Mouse (Mus musculus) hindbrain, embryonic 16.5 days (tissue): ENCODE measurements at regions not wholly inside any gene's neighbourhood (a gene's known extent, or its start where the extent isn't known, plus 50 kb on each side); places are given as distances from the start of the nearest gene placed in this dataset.

ENCODE experiments used
- ATAC-seq: fragments of 200-750 bp; cut with Nextera tagmentation; 2 replicates; pipeline ENCODE4 v1.8.0; 2017; ENCODE audit warnings: moderate TSS enrichment, moderate library complexity
- H3K27ac ChIP-seq: fragments of 300-500 bp; sonication (generic); 2 replicates; pipeline ENCODE4 v1.5.1; 2014; ENCODE audit warnings: low read depth, mild to moderate bottlenecking, control low read depth, low read length, moderate library complexity
- H3K27me3 ChIP-seq: fragments of 300-500 bp; sonication (generic); replicated peaks from 2 replicates; pipeline ENCODE4 v1.6.1; 2014; ENCODE audit warnings: low read length; ENCODE audit not compliant: control insufficient read depth, insufficient read depth
- H3K36me3 ChIP-seq: fragments of 300-500 bp; sonication (generic); 2 replicates; pipeline ENCODE4 v1.6.1; 2014; ENCODE audit warnings: mild to moderate bottlenecking, low read length, moderate library complexity, mixed read lengths; ENCODE audit not compliant: control insufficient read depth, insufficient read depth
- H3K4me1 ChIP-seq: fragments of 300-500 bp; sonication (generic); 2 replicates; pipeline ENCODE4 v1.6.1; 2014; ENCODE audit warnings: low read depth, low read length; ENCODE audit not compliant: control insufficient read depth, insufficient read depth
- H3K4me2 ChIP-seq: fragments of 300-500 bp; sonication (generic); 2 replicates; pipeline ENCODE4 v1.6.1; 2014; ENCODE audit warnings: mild to moderate bottlenecking, low read length, control low read depth, moderate library complexity
- H3K4me3 ChIP-seq: fragments of 300-500 bp; sonication (generic); 2 replicates; pipeline ENCODE4 v1.5.1; 2014; ENCODE audit warnings: mild to moderate bottlenecking, low read length, control low read depth, moderate library complexity
- H3K9ac ChIP-seq: fragments of 300-500 bp; sonication (generic); 2 replicates; pipeline ENCODE4 v1.6.1; 2014; ENCODE audit warnings: low read depth, mild to moderate bottlenecking, control low read depth, low read length, moderate library complexity
- H3K9me3 ChIP-seq: fragments of 300-500 bp; sonication (generic); 2 replicates; pipeline ENCODE4 v1.6.1; 2014; ENCODE audit warnings: mild to moderate bottlenecking, low read length, moderate library complexity; ENCODE audit not compliant: control insufficient read depth
- WGBS: fragments of 180-500 bp; shearing (Covaris S2); extraction: QIAGEN DNeasy Blood & Tissue Kit; methylation state at CpG from one replicate; pipeline ENCODE4 v1.1.7; 2014; 5-methylcytosine and 5-hydroxymethylcytosine counted together

GRCm38 (mm10) chr4:5441339-5442019, 648.3 kb upstream of the Impad1 start:
- no peaks in the 10 kb centered on the region for H3K27me3 ChIP-seq
- H3K9ac ChIP-seq = no peak overlapping the region
- H3K4me1 ChIP-seq = no peaks in the 10 kb centered on the region
- H3K4me3 ChIP-seq = no peak overlapping the region
- H3K27ac ChIP-seq = no peak overlapping the region
- 67% methylated on average over 2 of the region's 2 CpGs for WGBS
- H3K36me3 ChIP-seq = no peaks in the 10 kb centered on the region
- H3K9me3 ChIP-seq = no peaks in the 10 kb centered on the region
- no peak overlapping the region for H3K4me2 ChIP-seq
- no peak for ATAC-seq

GRCm38 (mm10) chr4:5437076-5437475, 643.9 kb upstream of the Impad1 start:
- H3K36me3 ChIP-seq = no peaks in the 10 kb centered on the region
- no peak overlapping the region for H3K4me3 ChIP-seq
- H3K9me3 ChIP-seq = no peaks in the 10 kb centered on the region
- H3K27me3 ChIP-seq = no peaks in the 10 kb centered on the region
- no peak overlapping the region for H3K4me2 ChIP-seq
- no peak for ATAC-seq
- H3K9ac ChIP-seq = no peak overlapping the region
- 46% methylated on average over 3 of the region's 3 CpGs for WGBS
- no peak overlapping the region for H3K27ac ChIP-seq
- H3K4me1 ChIP-seq = no peaks in the 10 kb centered on the region
